Mouse (Mus musculus): ENCODE data around the gene Phactr1. TPM values are rescaled to one million over a fixed set of nuclear protein-coding genes. Genes with fewer than 3 reads are reported as not detected.

Gene Phactr1
- polyA plus RNA-seq, 1 experiment from 2014 or later, result 0.08 TPM

DNA sequence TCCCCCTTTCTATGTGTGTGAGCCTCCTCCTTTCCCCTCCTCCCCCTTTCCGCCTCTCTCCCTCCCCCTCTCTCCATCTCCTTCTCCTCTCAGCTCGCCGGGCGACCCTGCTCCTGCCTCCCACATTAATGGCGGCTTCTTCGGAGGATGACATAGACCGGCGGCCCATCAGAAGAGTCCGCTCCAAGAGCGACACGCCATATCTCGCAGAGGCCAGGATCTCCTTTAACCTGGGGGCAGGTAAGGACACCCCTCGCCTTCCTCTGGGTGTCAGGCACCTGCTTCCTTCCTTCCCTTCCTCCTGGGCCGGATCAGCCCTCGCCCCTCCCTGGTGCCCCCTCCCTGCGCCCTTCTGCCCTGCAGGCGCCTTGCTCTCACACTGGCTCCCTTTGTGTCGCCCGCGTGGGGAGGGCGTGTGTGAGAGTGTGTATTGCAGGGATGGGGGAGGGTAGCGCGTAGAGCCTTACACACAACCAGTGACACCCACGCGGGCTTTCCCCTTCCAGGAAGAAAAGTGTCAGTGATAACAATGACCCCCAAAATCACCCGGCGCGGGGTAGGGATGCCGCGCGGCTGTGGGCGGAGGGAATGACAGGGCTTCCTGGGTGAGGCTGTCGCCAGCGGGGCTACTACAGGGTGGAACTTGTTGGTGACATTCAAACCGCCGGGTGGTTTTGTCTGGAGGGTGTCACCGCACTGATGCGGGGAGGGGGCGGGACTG lies 29.3 kb downstream of the Phactr1 start:
- DNase-seq (ENCODE audit: low read depth, low spot score) (no peak), ATAC-seq (no peak)
- POLR2A ChIA-PET, result no interaction called here
- in situ Hi-C loops (cut with MboI; ENCODE audit: low pct_unique_long_range_greater_than_20kb), result no loop called here
- TF ChIP-seq CTCF (IDR thresholded peaks at IDR 0.05), result no peak
- peaks cover 47% of the 10 kb centered on the region for H3K27me3 ChIP-seq
- CTCF ChIA-PET, result no interaction called here

DNA sequence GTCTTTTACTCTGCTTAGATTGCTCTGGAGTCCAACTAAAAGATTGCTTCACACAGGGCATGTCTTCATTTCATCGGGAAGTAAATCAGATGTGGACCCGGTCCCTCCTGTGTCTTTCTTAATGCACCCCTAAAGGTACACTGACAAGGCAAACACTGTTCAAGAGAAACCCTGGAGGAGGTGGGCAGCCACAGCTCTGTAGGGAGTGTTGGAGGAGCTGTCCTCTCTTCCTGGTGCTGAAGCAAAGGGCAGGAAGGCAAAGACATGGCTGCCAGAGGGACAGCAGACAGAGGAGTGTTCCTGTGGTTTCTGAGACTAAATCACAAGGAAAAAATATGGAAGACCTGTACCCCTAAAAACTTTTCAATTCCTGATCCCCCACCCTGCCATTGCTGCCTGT lies 31.1 kb downstream of the Phactr1 start:
- ATAC-seq, result no peak
- no peak for TF ChIP-seq CTCF (IDR thresholded peaks at IDR 0.05)
- POLR2A ChIA-PET, result no interaction called here
- CTCF ChIA-PET, result no interaction called here
- in situ Hi-C loops (cut with MboI; ENCODE audit: low pct_unique_long_range_greater_than_20kb), result no loop called here
- peaks cover 36% of the 10 kb centered on the region for H3K27me3 ChIP-seq
- DNase-seq (ENCODE audit: low read depth, low spot score), result no peak

DNA sequence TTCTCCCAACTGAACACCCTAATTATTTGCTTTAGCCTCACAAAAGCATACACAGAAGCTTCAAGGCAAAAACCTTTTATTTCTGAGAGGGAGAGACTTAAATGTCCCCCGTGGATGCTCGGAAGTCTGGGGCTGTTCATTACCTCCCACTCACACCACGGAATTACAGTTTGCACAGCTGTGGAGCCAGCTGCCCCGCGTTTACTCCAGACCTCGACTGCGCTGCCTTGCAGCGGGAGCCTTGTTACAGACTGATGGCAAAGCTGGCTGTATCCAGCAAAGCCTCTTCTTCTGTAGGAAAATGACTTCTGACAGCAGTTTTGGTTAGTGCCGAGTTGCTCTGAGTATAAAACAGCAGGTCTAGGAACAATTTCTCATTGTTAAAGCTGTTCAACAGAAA lies 39.0 kb downstream of the Phactr1 start:
- POLR2A ChIA-PET, result no interaction called here
- DNase-seq (ENCODE audit: low read depth, low spot score) (no peak), ATAC-seq (no peak)
- H3K27me3 ChIP-seq, result peaks cover 2% of the 10 kb centered on the region
- TF ChIP-seq CTCF (IDR thresholded peaks at IDR 0.05), result no peak
- CTCF ChIA-PET, result interaction anchor here (1.2 to 1.6 kb wide), 2 partner anchors 10 to 29 kb away, joined by 3 to 4 read pairs; no protein-coding TSS in a partner anchor
- in situ Hi-C loops (cut with MboI; ENCODE audit: low pct_unique_long_range_greater_than_20kb), result no loop called here

DNA sequence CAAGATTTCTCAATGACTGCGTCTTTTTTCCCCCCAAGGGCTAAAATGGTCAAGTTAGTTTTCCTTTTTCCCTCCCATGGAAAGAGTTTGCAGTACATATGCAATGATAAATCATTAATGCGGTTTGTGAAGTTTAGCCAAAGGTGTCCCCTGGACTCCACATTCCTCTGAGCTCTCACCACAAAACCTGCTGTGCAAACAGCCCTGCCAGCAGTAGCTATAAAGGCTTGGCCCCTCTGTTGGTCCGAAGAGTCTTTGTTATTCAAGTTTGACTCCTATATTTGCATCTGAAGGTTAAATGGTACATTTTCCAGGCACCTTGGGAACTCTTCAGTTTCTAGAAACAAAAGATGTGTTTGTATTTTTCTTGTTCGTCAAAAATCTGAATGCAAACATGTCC lies 39.7 kb downstream of the Phactr1 start:
- H3K27me3 ChIP-seq, result no peaks in the 10 kb centered on the region
- no peak for TF ChIP-seq CTCF (IDR thresholded peaks at IDR 0.05)
- DNase-seq (ENCODE audit: low read depth, low spot score) (no peak), ATAC-seq (no peak)
- POLR2A ChIA-PET, result no interaction called here
- CTCF ChIA-PET, result interaction anchor here (0.7 to 1.8 kb wide), 5 partner anchors 9 to 72 kb away, joined by 3 to 5 read pairs (median 3); no protein-coding TSS in a partner anchor
- in situ Hi-C loops (cut with MboI; ENCODE audit: low pct_unique_long_range_greater_than_20kb), result no loop called here

DNA sequence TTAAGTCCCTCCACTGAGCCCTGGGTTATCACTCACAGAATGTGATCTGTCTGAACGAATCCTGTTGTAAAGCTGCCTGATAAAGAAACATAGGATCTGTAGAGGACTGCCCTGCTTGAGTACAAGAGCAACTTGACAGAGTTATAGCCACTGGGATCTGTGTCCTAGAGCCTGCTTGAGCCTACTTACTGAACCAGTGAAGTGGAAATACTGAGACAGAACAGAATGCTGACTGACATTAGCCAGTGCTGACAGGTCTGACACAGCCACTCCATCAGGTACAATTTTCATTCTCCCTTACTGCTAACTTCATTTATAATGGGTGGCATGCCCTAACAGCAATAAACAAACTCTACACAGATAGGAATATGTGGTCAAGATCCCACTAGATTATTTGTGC lies 40.2 kb downstream of the Phactr1 start:
- no peak for TF ChIP-seq CTCF (IDR thresholded peaks at IDR 0.05)
- ChIA-PET POLR2A (no interaction called here), CTCF (interaction anchor here (0.7 to 1.8 kb wide), 4 partner anchors 8 to 71 kb away, joined by 3 to 5 read pairs (median 4); no protein-coding TSS in a partner anchor)
- no peaks in the 10 kb centered on the region for H3K27me3 ChIP-seq
- in situ Hi-C loops (cut with MboI; ENCODE audit: low pct_unique_long_range_greater_than_20kb), result no loop called here
- no peak for ATAC-seq
- DNase-seq (ENCODE audit: low read depth, low spot score), result no peak

DNA sequence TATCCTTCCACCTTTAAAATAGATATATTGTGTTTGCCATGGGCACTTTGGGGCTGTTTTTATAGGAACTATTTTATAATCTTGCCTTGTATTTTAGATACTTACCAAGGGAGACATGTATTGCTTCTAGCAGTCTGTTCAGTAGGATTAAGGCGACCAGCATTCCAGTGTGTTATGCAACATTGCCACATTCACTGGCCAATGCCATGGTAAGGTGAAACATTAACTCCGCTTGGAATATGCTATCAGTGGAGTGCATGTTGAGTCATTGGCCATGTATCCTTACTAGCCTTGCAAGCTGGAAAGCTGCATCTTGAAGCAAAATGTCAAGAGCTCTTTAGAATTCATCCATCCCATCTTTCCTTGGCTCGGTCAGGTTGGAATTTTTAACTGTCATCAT lies 43.6 kb downstream of the Phactr1 start:
- DNase-seq (ENCODE audit: low read depth, low spot score) (no peak), ATAC-seq (peak; percentile 49)
- H3K27me3 ChIP-seq, result no peaks in the 10 kb centered on the region
- TF ChIP-seq CTCF (IDR thresholded peaks at IDR 0.05), result no peak
- CTCF ChIA-PET, result interaction anchor here (0.8 to 1.8 kb wide), 5 partner anchors 16 to 98 kb away, joined by 3 to 6 read pairs (median 3); no protein-coding TSS in a partner anchor
- POLR2A ChIA-PET, result no interaction called here
- in situ Hi-C loops (cut with MboI; ENCODE audit: low pct_unique_long_range_greater_than_20kb), result no loop called here

DNA sequence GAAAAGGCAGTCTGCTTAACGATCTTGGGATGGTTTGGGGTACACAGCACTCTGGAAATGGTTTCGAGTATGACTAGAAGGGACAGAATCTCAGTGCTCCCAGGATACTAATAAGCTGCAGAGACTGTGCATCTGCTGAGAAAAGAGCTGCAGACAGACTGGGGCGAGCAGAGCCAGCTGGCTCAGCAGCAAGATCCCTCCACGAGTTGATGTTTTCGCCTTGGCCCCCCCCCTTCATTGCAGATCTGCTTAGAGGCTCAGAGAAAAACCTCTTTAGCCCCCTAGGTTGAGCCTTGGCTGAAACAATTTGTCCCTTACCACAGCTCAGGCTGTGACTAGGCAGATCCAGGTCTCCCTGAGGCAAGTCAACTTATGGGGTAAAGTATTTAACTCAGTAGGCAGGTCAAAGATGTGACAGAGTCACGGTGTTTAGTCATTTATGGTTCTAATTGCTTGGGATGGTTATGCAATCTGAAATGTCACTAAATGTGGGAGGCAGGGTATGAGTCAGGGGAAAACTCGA lies 45.3 kb downstream of the Phactr1 start:
- peak; percentile 23 for ATAC-seq
- DNase-seq (ENCODE audit: low read depth, low spot score), result no peak
- ChIA-PET CTCF (interaction anchor here (0.9 to 1.5 kb wide), 2 partner anchors 17 to 63 kb away, joined by 3 read pairs; no protein-coding TSS in a partner anchor), POLR2A (no interaction called here)
- in situ Hi-C loops (cut with MboI; ENCODE audit: low pct_unique_long_range_greater_than_20kb), result no loop called here
- no peak for TF ChIP-seq CTCF (IDR thresholded peaks at IDR 0.05)
- H3K27me3 ChIP-seq, result no peaks in the 10 kb centered on the region

DNA sequence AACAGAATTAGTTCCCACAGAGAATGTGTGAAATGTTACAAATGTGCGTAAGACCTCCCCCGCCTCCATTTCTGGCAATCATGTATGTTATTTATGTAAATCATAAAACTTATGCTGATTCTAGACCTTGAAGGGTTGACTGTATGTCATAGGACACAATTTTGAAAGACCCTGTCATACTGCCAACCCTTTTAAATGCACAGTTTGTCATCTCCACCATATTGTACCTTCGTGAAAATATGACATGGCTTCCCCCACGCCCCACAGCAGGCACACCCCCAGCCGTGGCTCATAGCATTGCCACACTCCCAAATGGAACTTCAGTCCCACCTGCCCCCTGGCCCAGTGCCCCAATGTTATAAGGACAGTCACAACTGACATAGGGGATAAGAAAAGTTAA lies 57.1 kb downstream of the Phactr1 start:
- in situ Hi-C loops (cut with MboI; ENCODE audit: low pct_unique_long_range_greater_than_20kb), result no loop called here
- DNase-seq (ENCODE audit: low read depth, low spot score) (no peak), ATAC-seq (no peak)
- POLR2A ChIA-PET, result no interaction called here
- TF ChIP-seq CTCF (IDR thresholded peaks at IDR 0.05), result no peak
- no peaks in the 10 kb centered on the region for H3K27me3 ChIP-seq
- CTCF ChIA-PET, result no interaction called here

DNA sequence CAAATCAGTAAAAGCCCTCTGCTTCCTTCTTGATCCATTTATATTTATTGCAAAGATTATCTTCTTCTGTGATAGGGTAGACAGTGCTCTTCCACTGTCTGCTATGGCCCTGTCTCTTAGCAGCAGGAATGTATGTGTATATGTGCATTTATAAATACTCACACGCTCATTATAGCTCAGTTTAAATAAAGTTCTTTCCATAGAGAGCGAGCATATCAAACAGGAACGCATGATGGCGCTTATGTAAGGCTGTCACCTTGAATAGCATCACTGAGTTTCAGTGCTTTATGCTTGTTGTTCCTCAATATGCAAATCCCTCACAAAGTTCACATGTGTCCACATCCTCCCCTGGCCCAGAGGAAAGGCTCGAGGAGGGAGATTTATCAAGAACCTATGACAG lies 57.7 kb downstream of the Phactr1 start:
- in situ Hi-C loops (cut with MboI; ENCODE audit: low pct_unique_long_range_greater_than_20kb), result no loop called here
- POLR2A ChIA-PET, result no interaction called here
- ATAC-seq (no peak), DNase-seq (ENCODE audit: low read depth, low spot score) (no peak)
- no peaks in the 10 kb centered on the region for H3K27me3 ChIP-seq
- CTCF ChIA-PET, result no interaction called here
- TF ChIP-seq CTCF (IDR thresholded peaks at IDR 0.05), result no peak

DNA sequence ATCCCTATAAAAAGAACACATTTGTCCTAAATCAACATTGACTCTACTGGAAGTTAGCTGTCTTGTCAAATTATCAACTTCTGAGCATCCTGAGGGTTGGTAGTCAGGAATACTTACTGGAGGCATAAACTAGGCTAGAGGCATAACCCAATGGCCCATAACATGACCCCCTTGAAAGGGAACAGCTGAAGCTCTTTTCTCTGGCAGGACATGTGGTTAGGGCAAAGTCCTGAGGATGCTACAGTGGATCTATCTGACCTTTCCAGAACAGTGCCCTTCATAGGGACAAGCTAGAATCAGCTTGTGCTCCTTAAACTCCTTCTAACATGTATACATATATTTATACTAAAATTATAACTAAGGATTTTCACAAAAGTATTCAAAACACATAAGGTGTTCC lies 61.8 kb downstream of the Phactr1 start:
- in situ Hi-C loops (cut with MboI; ENCODE audit: low pct_unique_long_range_greater_than_20kb), result no loop called here

DNA sequence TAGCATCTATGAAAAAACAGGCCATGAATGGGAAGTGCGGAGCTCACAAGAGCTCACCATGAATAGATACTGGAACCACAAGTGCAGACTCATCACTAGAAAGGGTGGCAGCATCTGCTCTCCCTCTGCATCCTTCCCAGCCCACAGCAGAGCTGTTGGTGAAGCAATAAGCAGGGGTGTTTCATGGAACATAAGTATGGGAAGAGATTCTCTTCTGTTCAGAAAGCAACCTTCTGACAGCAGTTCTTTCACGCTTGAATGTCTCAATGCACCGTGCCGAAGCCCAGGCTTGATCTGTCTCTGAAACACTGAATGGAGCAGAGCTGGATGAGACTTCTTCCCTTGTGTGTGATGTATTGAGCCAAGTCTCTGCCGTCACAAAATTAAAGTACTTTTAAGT lies 64.0 kb downstream of the Phactr1 start:
- TF ChIP-seq CTCF (IDR thresholded peaks at IDR 0.05), result no peak
- no peaks in the 10 kb centered on the region for H3K27me3 ChIP-seq
- DNase-seq (ENCODE audit: low read depth, low spot score) (no peak), ATAC-seq (no peak)
- in situ Hi-C loops (cut with MboI; ENCODE audit: low pct_unique_long_range_greater_than_20kb), result no loop called here
- CTCF ChIA-PET, result interaction anchor here (0.9 kb wide), 1 partner anchor 30 kb away, joined by 3 read pairs; no protein-coding TSS in a partner anchor
- POLR2A ChIA-PET, result no interaction called here

More for the DNA sequence above, 61.8 kb downstream of the Phactr1 start:
- no peaks in the 10 kb centered on the region for H3K27me3 ChIP-seq
- ATAC-seq (no peak), DNase-seq (ENCODE audit: low read depth, low spot score) (no peak)
- POLR2A ChIA-PET, result interaction anchor here (0.8 kb wide), 1 partner anchor 16 kb away, joined by 3 read pairs; no protein-coding TSS in a partner anchor
- no peak for TF ChIP-seq CTCF (IDR thresholded peaks at IDR 0.05)
- CTCF ChIA-PET, result interaction anchor here (1.4 to 1.5 kb wide), 2 partner anchors 17 to 18 kb away, joined by 3 to 4 read pairs; no protein-coding TSS in a partner anchor

Data from Patski (cell line).